Mouse (Mus musculus): Measurements from ENCODE around the gene Erbb4.

Gene Erbb4

DNA sequence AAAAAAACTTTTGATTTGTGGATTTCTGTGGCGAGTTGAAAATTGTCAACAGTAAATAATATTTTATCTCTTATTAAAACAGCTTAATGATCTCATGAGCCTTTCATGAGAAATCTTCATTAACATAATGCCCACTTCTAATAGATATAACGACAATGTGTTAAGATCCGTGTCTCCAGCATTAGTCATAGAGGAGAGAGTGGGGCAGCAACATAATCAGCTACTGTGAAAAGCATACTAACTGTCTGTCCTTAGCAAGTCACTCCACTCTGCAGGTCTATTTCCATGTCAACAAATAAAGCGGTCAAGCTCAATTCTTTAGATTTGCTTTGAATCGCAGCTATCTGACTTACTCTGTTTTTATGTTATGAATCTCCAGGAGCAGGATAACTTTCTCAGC, 80.0 kb downstream of the Erbb4 start:
- DNase-seq (ENCODE audit: low spot score in 2 of 2) = no peak

DNA sequence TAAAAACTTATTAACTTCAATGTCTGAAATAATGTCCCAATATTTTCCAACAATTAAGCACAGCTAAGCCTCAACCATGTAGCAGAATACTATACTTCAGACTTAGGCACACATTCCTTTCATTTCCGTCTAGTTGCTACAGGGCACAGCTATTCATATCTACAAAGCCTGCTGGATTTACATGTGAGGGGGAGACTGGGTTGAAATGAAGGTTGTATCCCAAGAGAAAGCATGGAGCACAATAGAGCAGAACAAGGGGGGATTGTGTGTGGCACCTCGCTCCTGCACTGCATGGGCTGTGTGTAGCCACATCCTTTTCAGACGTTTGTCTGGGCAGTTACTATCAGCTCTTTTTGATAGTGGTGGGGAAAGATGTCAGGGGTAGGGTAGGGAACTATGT, 83.0 kb downstream of the Erbb4 start:
- no peak for DNase-seq (ENCODE audit: low spot score in 2 of 2)

DNA sequence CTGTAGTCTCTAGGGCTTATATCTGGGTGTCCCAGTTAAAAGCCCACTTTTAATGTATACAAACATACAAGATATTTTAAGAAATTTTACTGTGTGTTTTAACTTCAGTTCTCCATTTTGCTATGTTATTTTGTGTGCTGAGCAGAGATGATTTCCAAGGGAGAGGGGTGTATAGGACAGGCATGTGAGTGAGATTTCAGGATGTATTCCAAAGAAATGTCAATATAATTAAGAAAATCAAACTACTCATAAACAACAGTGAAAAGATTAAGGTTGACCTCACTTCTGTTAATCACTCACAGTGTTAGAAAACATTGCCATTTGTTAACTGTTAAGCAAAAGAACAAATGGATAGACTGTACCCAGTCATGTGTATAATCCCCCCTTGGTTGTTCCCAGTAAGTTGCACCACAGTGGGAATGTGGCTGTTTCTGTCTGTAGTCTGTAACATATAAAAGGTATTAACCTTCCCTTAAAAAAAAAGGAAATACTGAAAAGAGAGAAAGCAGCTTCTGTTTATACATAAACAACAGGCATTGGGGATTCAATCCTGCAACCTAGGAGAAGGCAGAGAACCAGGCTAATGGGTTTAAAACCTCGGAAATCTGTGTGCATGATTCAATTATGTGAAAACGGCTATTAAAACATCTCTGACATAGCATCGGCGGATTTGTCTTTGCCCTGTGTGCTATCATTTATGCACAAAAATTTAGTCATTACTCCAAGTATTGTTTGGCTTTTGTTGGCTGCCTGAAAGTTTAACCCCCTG, 84.5 kb downstream of the Erbb4 start:
- DNase-seq (ENCODE audit: low spot score in 2 of 2) = no peak

DNA sequence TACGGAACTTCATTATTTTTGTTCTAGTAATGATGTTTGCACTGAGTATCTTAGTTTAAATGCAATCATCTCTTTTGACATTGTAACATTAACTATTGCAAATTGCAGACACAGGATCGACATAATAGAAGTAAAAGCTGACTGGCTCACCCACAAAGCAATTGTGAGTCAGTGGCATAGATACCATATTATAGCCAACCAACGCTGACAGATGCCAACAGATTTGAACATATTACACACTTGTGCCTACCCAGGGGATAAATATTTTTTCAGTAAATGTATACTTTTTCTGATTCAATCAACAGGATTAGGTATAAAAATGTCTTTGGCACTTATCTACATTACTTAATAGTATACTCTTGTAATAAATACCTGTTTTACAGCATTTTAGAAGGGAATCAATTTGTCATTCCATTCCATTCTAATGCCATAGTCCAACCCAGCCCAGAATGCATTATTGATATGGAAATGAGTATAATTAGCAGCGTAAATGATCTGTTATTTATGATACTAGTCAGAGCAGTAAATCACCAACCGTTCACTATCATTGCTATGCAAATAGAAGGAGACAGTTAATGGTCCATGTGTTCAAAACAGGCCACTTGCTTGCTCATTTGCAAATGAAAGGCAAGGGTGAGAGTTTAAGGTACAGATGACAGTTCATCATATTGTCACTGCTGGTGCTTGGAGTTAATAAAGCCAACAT, 97.9 kb downstream of the Erbb4 start:
- no peak for DNase-seq (ENCODE audit: low spot score in 2 of 2)

DNA sequence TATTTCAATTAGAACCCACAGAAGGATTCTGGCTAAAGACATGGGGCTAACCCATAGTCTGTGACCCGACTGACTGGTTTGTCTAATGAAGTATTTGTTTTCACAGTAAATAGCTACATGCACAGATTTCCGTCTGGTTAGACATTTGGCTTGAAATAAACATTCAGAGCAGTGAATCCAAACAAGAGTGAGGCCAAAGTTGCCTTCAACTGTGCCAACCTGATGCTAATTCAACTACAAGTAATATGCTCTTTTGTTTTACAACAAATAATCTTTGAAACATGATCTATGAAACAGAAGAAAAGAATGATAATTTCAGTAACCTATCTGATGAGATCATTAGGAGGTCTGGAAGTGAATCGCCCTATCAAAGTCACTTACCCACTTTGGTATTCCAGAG, 106.5 kb downstream of the Erbb4 start:
- DNase-seq (ENCODE audit: low spot score in 2 of 2) = no peak

- DNase-seq (ENCODE audit: low spot score in 2 of 2) = no peak
Measured at GRCm38 (mm10) chr1:68979251-68979650, 128.6 kb downstream of the Erbb4 start.

GRCm38 (mm10) chr1:68978571-68978970, 129.3 kb downstream of the Erbb4 start:
- no peak for DNase-seq (ENCODE audit: low spot score in 2 of 2)

DNA sequence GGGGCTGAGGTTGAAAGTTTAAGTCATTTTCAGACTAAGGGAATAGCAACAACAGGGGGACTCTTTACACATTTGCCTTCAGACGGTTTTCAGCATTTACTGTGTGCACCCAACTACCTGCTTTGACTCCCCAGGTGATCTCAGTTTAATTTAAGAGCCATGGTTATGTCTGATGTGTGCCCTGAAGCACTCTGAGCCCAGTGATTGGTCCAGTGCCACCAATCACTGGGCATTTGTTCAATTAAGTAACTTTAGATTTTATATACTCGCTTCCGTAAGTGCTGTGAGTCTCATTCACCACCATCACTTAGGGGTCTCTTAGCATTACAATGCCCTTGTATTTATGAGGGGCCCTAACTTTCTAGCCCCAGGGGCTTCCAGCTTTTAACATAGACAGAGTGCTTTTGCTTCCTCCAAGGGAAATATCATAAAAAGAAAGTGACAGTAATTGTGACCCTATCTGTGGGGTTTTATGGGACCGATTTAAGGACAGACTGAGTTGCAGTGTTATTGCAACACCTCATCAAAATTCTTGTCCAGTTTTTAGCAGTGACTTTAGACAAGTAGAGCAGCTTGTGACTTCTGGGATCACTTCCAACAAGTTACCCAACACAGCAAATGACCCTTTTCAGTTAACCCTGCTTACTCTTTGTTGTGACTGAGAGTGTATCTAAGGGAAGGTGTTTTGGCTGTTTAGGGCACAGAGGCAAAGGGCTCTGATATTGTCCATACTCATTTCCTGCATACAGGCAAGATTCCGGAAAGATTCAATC, 134.3 kb downstream of the Erbb4 start:
- DNase-seq (ENCODE audit: low spot score in 2 of 2) = no peak

GRCm38 (mm10) chr1:68964127-68964526, 143.7 kb downstream of the Erbb4 start:
- no peak for DNase-seq (ENCODE audit: low spot score in 2 of 2)

GRCm38 (mm10) chr1:68961365-68962116, 146.3 kb downstream of the Erbb4 start:
- no peak for DNase-seq (ENCODE audit: low spot score in 2 of 2)

- DNase-seq (ENCODE audit: low spot score in 2 of 2) = no peak
Measured at GRCm38 (mm10) chr1:68956766-68957533, 150.9 kb downstream of the Erbb4 start.

GRCm38 (mm10) chr1:68955482-68955881, 152.4 kb downstream of the Erbb4 start:
- no peak for DNase-seq (ENCODE audit: low spot score in 2 of 2)

DNA sequence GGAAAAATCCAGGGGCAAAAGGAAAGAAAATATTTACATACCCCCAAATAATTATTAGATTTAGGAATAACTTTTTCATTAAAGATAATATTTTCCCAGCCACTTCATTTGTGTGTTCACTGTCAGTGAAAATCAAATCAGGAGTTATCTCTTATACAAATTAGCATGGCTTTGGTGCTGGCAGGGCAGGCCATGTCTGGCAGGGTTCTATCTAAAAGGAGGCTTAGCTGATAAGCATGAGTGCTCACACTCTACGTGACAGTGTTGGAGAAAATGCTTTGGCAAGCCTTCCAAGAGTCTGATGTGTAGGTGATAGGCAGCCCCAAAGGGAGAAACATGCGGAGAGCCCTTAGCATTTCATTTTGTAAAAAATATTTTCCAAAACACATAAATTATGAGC, 164.7 kb downstream of the Erbb4 start:
- no peak for DNase-seq (ENCODE audit: low spot score in 2 of 2)

DNA sequence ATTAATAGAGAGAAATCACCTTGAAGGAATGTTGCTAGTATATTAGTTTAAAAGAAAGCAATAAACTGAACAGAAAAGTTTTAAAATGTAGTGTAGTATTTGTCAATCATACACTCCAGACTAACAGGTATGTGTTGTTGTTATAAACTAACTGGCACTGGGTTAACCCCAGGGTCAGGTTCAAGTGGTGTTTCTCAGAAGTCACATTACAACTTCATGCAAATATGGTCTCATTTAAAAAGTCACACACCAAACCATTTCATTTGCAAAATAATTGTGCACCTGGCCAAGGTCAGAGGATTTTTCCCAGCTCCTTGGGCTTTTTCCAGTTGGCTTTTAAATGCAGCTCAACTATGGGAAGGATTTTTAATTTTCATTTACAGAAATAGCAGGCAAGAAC, 173.1 kb downstream of the Erbb4 start:
- DNase-seq (ENCODE audit: low spot score in 2 of 2) = no peak

DNA sequence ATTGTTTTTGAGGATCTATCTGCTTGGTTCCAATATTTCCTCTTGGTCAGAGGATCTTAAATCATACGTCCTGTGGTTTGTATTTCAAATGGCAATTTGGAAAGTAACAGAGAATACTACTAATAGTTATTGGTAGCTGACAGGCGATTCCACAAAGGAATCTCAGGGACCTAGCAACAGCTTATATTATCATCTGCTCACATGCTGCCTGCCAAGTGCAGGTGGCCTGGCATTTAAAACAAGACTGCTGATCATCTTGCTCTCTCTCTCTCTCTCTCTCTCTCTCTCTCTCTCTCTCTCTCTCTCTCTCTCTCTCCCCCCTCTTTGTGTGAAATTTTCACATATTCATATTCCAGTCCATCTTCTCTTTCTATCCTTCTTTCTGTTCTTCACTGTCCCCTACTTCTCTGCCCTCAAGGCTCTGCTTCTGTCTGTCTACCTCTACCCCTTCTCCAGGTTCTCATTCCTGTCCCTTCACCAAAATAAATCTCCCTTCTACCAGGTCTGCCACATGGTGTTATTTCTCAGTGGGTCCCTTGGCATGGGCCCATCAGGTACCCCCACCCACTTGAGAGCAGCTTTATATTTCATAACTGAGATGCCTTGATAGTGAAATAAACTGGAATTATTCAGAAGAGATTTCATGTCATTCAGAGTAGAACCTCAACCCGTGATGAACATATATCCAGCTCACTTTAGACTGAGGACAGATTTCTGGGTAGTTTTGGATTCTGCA, 174.4 kb downstream of the Erbb4 start:
- no peak for DNase-seq (ENCODE audit: low spot score in 2 of 2)

DNA sequence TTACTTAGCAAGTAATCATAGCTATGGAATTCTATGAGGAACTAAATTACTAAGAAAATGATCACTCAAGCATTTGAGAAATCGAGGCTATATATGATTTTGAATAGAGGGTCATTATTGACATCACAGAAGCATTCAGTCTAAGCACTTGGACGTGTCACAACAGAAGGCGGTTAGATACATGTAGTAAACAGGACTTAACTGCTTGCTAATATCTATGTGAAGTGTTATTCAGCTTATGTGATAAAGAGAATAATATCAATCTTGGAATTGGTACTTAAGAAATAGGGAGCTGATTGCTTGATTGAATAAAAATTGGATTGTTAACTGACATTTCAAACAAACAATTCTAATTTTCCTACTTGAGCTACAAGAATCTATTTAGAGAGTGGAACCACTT, 190.0 kb downstream of the Erbb4 start:
- no peak for DNase-seq (ENCODE audit: low spot score in 2 of 2)

DNA sequence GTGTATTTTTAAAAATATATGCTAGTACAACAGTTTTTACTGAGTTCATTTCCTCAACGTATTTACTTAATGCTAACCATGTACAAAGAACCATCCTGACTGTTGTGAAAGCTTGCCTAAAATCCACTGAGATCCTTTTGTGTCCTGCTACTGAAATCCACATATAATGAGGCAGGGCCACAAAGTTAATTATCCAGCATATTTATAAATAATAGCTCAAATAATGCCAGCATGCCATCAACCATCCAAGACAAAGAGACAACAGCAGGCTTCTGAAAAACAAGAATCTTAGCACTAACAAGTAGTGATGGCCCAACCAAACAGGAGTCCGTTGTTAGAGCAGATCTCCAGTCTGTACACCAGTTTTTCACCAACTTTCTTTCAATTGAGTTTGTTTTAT, 215.8 kb downstream of the Erbb4 start:
- no peak for DNase-seq (ENCODE audit: low spot score in 2 of 2)

DNA sequence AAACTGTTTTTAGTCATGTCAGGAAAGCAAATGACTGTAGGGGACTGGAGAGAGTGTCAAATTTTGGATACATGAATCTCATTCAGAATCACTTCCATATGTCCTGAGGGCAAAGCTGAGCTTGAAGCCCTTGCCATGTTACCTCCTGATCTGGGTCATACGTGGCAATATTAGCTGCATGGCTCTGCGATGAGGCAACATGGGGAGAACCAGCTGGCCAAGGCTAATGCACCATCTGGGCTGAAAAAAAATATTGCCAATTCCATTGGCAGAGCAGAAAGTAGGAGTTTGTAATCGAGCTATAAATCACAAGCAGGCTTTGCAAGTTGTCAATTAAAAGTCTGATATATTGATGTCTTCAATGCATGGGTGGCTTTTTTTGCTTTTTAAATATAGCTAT, 221.0 kb downstream of the Erbb4 start:
- DNase-seq (ENCODE audit: low spot score in 2 of 2) = no peak

DNA sequence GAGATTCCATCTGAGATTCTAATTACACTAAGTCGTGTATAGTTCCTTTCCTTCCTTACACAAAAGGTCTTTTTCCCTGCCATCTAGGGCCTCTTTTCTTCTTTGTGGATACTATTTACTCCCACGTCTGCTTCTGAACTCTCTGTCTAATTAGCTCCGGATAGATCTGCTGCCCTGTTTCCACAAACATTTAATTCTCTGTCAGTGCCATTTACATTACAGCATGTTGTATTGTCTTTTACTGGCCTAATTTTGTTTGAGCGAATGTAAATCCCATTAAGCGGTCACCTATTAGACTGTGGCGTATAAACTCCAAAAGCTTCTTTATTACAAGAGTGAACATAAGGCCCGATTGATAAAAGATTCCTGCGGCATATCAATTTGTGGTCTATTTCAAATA, 232.9 kb downstream of the Erbb4 start:
- DNase-seq (ENCODE audit: low spot score in 2 of 2) = no peak

DNA sequence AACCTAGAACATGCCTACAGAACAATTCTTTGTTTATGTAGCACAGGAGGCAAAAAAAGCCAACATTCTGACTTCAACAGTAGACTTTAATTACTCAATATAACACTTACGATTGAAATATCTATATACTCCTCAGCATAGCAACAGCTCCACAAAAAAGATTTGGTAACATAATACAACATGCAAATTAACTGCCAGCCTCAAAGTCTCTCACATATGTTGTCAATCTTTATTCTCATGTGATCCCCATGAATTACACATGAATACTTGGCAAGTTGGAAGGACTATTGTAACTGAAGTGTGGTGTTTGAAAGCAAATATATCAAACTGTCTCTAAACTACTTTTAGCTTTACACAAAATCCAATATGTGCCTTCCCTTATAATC, 234.2 kb downstream of the Erbb4 start:
- no peak for DNase-seq (ENCODE audit: low spot score in 2 of 2)

Measured in natural killer cell, adult 2 months (primary cell).